Mouse (Mus musculus) limb, embryonic 14.5 days (tissue): ENCODE measurements around the gene Pcsk7. TPM values are rescaled to one million over a fixed set of nuclear protein-coding genes. Genes with fewer than 3 reads are reported as not detected.

ENCODE experiments used
- ATAC-seq: fragments of 200-750 bp; cut with Nextera tagmentation; 2 replicates; pipeline ENCODE4 v1.8.0; 2017; ENCODE audit warnings: low read depth, moderate number of reproducible peaks, moderate TSS enrichment; ENCODE audit not compliant: low FRiP score
- DNase-seq: peaks from one replicate; pipeline ENCODE4 v3.0.0-alpha.2; 2015; ENCODE audit warnings: low spot score
- H3K27ac ChIP-seq: fragments of 300-500 bp; sonication (generic); replicated peaks from 2 replicates; pipeline ENCODE4 v1.5.1; 2014; ENCODE audit warnings: low read depth, mild to moderate bottlenecking, low read length, moderate library complexity, mixed read lengths
- H3K27me3 ChIP-seq: fragments of 300-500 bp; sonication (generic); 2 replicates; pipeline ENCODE4 v1.6.1; 2014; ENCODE audit warnings: low read length, mixed read lengths; ENCODE audit not compliant: control insufficient read depth, insufficient read depth
- H3K36me3 ChIP-seq: fragments of 300-500 bp; sonication (generic); 2 replicates; pipeline ENCODE4 v1.6.1; 2014; ENCODE audit warnings: mild to moderate bottlenecking, low read length, moderate library complexity, mixed read lengths; ENCODE audit not compliant: control insufficient read depth, insufficient read depth
- H3K4me1 ChIP-seq: fragments of 300-500 bp; sonication (generic); 2 replicates; pipeline ENCODE4 v1.6.1; 2014; ENCODE audit warnings: antibody characterized with exemption, low read length, mixed read lengths; ENCODE audit not compliant: control insufficient read depth, insufficient read depth
- H3K4me2 ChIP-seq: fragments of 300-500 bp; sonication (generic); replicated peaks from 2 replicates; pipeline ENCODE4 v1.6.1; 2014; ENCODE audit warnings: low read depth, mild to moderate bottlenecking, low read length, moderate library complexity; ENCODE audit not compliant: severe bottlenecking
- H3K4me3 ChIP-seq: fragments of 300-500 bp; sonication (generic); replicated peaks from 2 replicates; pipeline ENCODE4 v1.5.1; 2014; ENCODE audit warnings: low read length
- H3K9ac ChIP-seq: fragments of 300-500 bp; sonication (generic); 2 replicates; pipeline ENCODE4 v1.6.1; 2014; ENCODE audit warnings: mild to moderate bottlenecking, low read depth, low read length, moderate library complexity; ENCODE audit not compliant: severe bottlenecking
- H3K9me3 ChIP-seq: fragments of 300-500 bp; sonication (generic); 2 replicates; pipeline ENCODE4 v1.6.1; 2016; ENCODE audit warnings: low read length; ENCODE audit not compliant: control insufficient read depth
- POLR2A ChIP-seq: fragments of 200-500 bp; IDR thresholded peaks from 2 replicates; pipeline ENCODE4 v1.8.0; 2012; ENCODE audit warnings: inconsistent platforms, mild to moderate bottlenecking, moderate library complexity, borderline replicate concordance; ENCODE audit not compliant: insufficient read depth, insufficient read length; ENCODE audit errors: extremely low read depth
- WGBS: fragments of 180-500 bp; shearing (Covaris S2); extraction: QIAGEN DNeasy Blood & Tissue Kit; methylation state at CpG from one replicate; pipeline ENCODE4 v1.1.7; 2014; 5-methylcytosine and 5-hydroxymethylcytosine counted together
- polyA plus RNA-seq, 2 experiments: library from polyadenylated mRNA; depleted of rRNA in 1 of 2; stranded (reverse) in 1 of 2; unstranded in 1 of 2; fragments of >200 nt; fragmentation: Nextera tagmentation in 1 of 2; extraction: Ambion mirVana in 1 of 2; gene quantifications; 2 replicates each; pipeline versions ENCODE4 v1.2.1 to v1.2.3; 2012 to 2014

Pcsk7 gene
- polyA plus RNA-seq (2012; rRNA removed) (33.3 and 36.6 TPM in 2 replicates), polyA plus RNA-seq (2014; fragmentation: Nextera tagmentation; extraction: Ambion mirVana) (17.3 and 17.9 TPM in 2 replicates)

DNA sequence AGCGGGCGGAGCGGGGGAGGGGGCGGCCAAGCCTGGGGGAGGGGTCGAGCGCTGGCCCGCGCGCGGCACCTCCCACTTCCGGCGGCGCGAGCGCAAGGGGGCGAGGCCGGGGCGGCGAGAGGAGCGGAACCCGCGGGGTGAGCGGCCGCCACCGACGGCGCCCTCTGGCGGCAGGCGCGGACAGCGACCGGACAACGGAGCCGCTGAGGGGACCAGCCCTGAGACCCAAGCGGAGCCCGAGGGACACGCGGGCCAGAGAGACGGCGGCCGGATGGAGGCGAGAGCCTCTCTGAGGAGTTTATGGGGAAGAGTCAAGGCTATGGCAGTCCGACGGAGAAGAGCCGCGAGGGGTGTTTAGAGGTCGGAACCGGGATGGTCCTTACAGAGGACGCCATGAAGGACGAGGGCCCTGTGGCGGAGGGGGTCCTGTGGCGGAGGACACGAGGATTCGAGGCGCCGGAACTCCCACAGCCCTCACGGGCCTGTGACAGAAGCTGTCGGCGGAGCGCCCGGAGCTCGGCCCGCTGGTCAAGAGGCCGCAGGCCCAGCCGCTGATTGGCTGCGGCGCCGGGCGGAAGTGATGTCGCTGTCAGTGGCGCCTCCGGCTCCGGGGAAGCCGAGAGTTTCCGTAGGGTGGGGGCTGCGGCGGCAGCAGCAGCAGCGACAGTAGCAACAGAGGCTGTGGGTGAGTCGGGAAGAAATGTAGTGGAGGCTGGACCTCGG lies at the start of gene Pcsk7, which contains the start of gene Rnf214:
Pcsk7 (plus strand) TSS at position 143 of the 723 bp plus-strand sequence.
Rnf214 (minus strand) TSS at position 557 of the 723 bp plus-strand sequence.
- Histone ChIP-seq H3K36me3 (peaks cover 46% of the 10 kb centered on the region), H3K4me3 (peak within 1 kb of the TSS; percentile 98), H3K4me1 (peaks cover 16% of the 10 kb centered on the region), H3K9me3 (no peaks in the 10 kb centered on the region), H3K4me2 (peak within 1 kb of the TSS; percentile 73), H3K27ac (peak within 1 kb of the TSS; percentile 87), H3K9ac (peak within 1 kb of the TSS; percentile 90), H3K27me3 (no peaks in the 10 kb centered on the region)
- ATAC-seq: peak; percentile 93
- peak; percentile 84 for DNase-seq
- peak; percentile 62; the same call in 1 of the 2 replicates for TF ChIP-seq POLR2A
- WGBS: 5% methylated on average over 69 of the region's 80 CpGs

DNA sequence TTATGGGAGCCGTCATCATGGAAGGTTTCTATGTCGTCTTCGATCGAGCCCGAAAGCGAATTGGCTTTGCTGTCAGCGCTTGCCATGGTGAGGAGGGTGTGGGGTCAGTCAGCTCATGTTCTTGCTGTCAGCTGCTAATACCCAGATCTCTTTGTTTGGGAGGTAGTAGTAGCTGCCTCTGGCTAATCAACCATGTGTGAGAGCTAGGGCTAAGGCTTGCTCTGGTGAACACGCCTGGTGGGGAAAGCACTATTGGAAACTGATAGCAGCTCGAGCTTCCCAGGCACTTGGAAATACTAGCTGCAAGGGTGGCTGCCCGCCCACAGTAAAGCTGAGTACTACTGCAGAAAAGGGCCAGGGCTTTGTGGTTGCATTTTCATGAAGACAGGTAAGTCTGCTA lies 46.9 kb upstream of the Pcsk7 start:
- WGBS: 90% methylated on average over 10 of the region's 10 CpGs
- Histone ChIP-seq H3K9ac (no peak overlapping the region), H3K4me2 (no peak overlapping the region), H3K36me3 (peaks cover 91% of the 10 kb centered on the region), H3K27me3 (no peaks in the 10 kb centered on the region), H3K9me3 (no peaks in the 10 kb centered on the region), H3K27ac (no peak overlapping the region), H3K4me3 (no peak overlapping the region), H3K4me1 (no peaks in the 10 kb centered on the region)
- no peak for TF ChIP-seq POLR2A
- DNase-seq: no peak
- no peak for ATAC-seq

DNA sequence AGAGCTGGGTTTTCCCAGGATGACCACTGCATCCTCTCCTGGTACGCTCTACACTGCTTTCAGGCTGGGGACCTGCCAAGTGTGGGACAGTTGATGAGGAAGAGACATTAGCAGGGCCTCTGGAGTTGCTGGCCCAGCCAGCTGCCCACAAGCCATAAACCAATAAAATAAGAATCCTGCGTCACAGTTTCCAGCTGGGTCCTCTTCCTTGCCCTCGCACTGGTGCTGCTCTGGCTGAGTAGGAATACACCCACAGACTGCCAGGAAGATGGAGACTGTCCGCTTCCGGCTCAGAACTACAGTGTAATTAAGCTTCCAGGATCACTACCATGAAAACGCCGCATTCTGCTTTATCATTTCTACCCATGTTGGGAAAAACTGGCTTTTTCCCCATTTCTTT lies 44.5 kb upstream of the Pcsk7 start:
- no peaks in the 10 kb centered on the region for H3K4me1 ChIP-seq
- H3K4me3 ChIP-seq: no peak overlapping the region
- ATAC-seq (no peak), DNase-seq (no peak)
- peaks cover 96% of the 10 kb centered on the region for H3K36me3 ChIP-seq
- no peak overlapping the region for H3K9ac ChIP-seq
- no peak for TF ChIP-seq POLR2A
- no peak overlapping the region for H3K4me2 ChIP-seq
- WGBS: 73% methylated on average over 7 of the region's 7 CpGs
- H3K9me3 ChIP-seq: no peaks in the 10 kb centered on the region
- H3K27me3 ChIP-seq: no peaks in the 10 kb centered on the region
- no peak overlapping the region for H3K27ac ChIP-seq

DNA sequence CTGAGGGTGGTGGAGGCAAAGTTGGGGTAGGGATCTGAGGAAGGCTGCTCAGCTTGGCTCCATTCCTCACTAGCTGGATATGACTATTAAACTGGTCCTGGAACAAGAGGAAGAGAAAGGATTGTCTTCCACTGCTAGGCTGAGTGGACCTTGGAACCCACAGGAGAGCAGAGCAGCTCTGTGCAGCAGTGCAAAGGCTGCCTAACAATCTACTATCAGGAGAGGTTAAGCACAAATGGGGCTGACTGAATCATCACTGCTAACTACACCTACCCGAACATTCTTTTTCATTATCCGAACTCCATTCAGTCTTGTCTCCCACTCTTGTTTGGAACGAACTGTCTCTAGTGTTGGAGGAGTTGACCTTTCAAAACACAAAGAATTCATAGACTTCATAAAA lies 37.1 kb upstream of the Pcsk7 start:
- Histone ChIP-seq H3K36me3 (peaks cover 81% of the 10 kb centered on the region), H3K4me1 (no peaks in the 10 kb centered on the region), H3K4me2 (no peak overlapping the region), H3K27me3 (no peaks in the 10 kb centered on the region), H3K27ac (no peak overlapping the region), H3K9ac (no peak overlapping the region), H3K9me3 (no peaks in the 10 kb centered on the region), H3K4me3 (no peak overlapping the region)
- ATAC-seq (no peak), DNase-seq (no peak)
- WGBS: 95% methylated on average over 3 of the region's 3 CpGs
- no peak for TF ChIP-seq POLR2A

DNA sequence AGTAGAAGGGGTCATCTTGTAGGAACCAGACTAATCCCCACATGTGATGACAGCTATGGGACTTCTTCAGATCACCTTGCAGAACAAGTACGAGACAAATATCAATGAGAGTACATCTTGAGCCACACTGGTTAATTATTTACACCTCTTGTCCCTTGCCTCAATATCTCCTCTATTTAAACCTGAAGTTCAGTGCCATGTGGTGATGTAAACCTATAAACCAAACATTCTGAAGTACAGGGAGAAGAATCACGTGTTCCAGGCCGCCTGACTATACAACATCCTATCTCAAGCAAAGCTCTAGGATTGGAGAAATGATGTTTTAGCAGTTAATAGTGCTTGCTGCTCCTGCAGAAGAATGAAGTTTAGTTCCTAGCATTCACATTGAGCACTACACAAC lies 36.0 kb upstream of the Pcsk7 start:
- Histone ChIP-seq H3K27me3 (no peaks in the 10 kb centered on the region), H3K4me3 (no peak overlapping the region), H3K27ac (no peak overlapping the region), H3K4me1 (no peaks in the 10 kb centered on the region), H3K9ac (no peak overlapping the region), H3K4me2 (no peak overlapping the region), H3K36me3 (peaks cover 80% of the 10 kb centered on the region), H3K9me3 (no peaks in the 10 kb centered on the region)
- WGBS: 88% methylated on average over 3 of the region's 3 CpGs
- TF ChIP-seq POLR2A: no peak
- no peak for DNase-seq
- no peak for ATAC-seq
